ENCODE assay signal across 8 mouse cellular contexts in genomic region chr9:57640384-57640783, GRCm38 (mm10). TPM values are rescaled to one million over a fixed set of nuclear protein-coding genes. Genes with fewer than 3 reads are reported as not detected.
DNase-seq lines count a peak whose midpoint lies in the region; ATAC-seq and TF ChIP-seq lines count a peak whose summit lies in the region.

No protein-coding gene starts in this region.

- peak; percentile 59 for ATAC-seq in G1E (ENCODE audit: extremely low read depth, insufficient number of reproducible peaks, low FRiP score, poor library complexity, severe bottlenecking)
- ATAC-seq in erythroid progenitor cell, adult 5-6 weeks (replicated peaks; ENCODE audit: low FRiP score, poor library complexity, severe bottlenecking) = peak; percentile 54
- peak; percentile 48 for ATAC-seq in stomach, postnatal 0 days (ENCODE audit: low FRiP score, low TSS enrichment)

- H3K9ac ChIP-seq in stomach, postnatal 0 days (ENCODE audit: low read length) = peak overlapping the region; percentile 45

- no peaks in the 10 kb centered on the region for H3K9me3 ChIP-seq in G1E (replicated peaks)
- H3K9me3 ChIP-seq in midbrain, embryonic 10.5 days (replicated peaks) = no peaks in the 10 kb centered on the region
- no peaks in the 10 kb centered on the region for H3K9me3 ChIP-seq in stomach, postnatal 0 days (ENCODE audit: control insufficient read depth, low read length)

- WGBS in midbrain, embryonic 10.5 days = 29% methylated on average over 15 of the region's 15 CpGs
- 2% methylated on average over 15 of the region's 15 CpGs for WGBS in stomach, postnatal 0 days

- intact Hi-C loops in heart, postnatal 14 days (cut with DNase I) = no loop called here

- TF ChIP-seq EP300 in stomach, postnatal 0 days (optimal IDR thresholded peaks at IDR 0.05) = no peak

- peak overlapping the region; percentile 69; the same call in 1 of the 2 replicates for H3K4me3 ChIP-seq in G1E (ENCODE audit: low read depth, low read length)
- peak overlapping the region; percentile 23; the same call in 1 of the 2 replicates for H3K4me3 ChIP-seq in midbrain, embryonic 10.5 days
- H3K4me3 ChIP-seq in stomach, postnatal 0 days (ENCODE audit: low read depth, low read length) = peak overlapping the region; percentile 4; the same call in 1 of the 2 replicates

- peaks cover 81% of the 10 kb centered on the region for H3K36me3 ChIP-seq in G1E (replicated peaks)
- peaks cover 46% of the 10 kb centered on the region for H3K36me3 ChIP-seq in midbrain, embryonic 10.5 days
- no peaks in the 10 kb centered on the region; the same call in 1 of the 2 replicates for H3K36me3 ChIP-seq in stomach, postnatal 0 days (ENCODE audit: control insufficient read depth, insufficient read depth, low read length)

- peak overlapping the region; percentile 51 for H3K4me2 ChIP-seq in stomach, postnatal 0 days (replicated peaks; ENCODE audit: low read depth)

- DNase-seq in 3T3-L1 (ENCODE audit: low read depth, low spot score) (peak; percentile 83), G1E (ENCODE audit: low spot score) (peak; percentile 76)
- peak; percentile 59 to 69 for DNase-seq in heart, postnatal 14 days
- peak; percentile 71 to 79 for DNase-seq in kidney, postnatal 4 days
- no peak for DNase-seq in midbrain, embryonic 10.5 days (ENCODE audit: low spot score)
- peak; percentile 81 for DNase-seq in stomach, postnatal 0 days (ENCODE audit: low spot score)
- no peak for DNase-seq in layer of hippocampus, postnatal 10 days (ENCODE audit: low spot score in 2 of 2)

- peak overlapping the region; percentile 46 for H3K27ac ChIP-seq in midbrain, embryonic 10.5 days (replicated peaks)
- peak overlapping the region; percentile 90 for H3K27ac ChIP-seq in stomach, postnatal 0 days (replicated peaks)

- peaks cover 85% of the 10 kb centered on the region for H3K4me1 ChIP-seq in G1E (ENCODE audit: insufficient read depth, low read depth, low read length)
- peaks cover 80% of the 10 kb centered on the region for H3K4me1 ChIP-seq in midbrain, embryonic 10.5 days
- H3K4me1 ChIP-seq in stomach, postnatal 0 days (replicated peaks; ENCODE audit: control insufficient read depth, insufficient read depth) = peaks cover 39% of the 10 kb centered on the region

- TF ChIP-seq CTCF in G1E (IDR thresholded peaks at IDR 0.05; ENCODE audit: low read depth, low read length) = no peak
- 0 out of 2 replicates have a peak, but pooled peaks have one; percentile 1 for TF ChIP-seq CTCF in stomach, postnatal 0 days (IDR thresholded peaks at IDR 0.05; ENCODE audit: low read depth)

- H3K27me3 ChIP-seq in G1E (ENCODE audit: insufficient read depth, low read length) = no peaks in the 10 kb centered on the region
- no peaks in the 10 kb centered on the region for H3K27me3 ChIP-seq in midbrain, embryonic 10.5 days (ENCODE audit: low read depth, poor library complexity, severe bottlenecking)
- H3K27me3 ChIP-seq in stomach, postnatal 0 days (ENCODE audit: control insufficient read depth, insufficient read depth, low read length) = no peaks in the 10 kb centered on the region

RNA-seq across cellular contexts. Expression of gene Csk, which starts 13.0 kb away (rescaled TPM):
- total RNA-seq in G1E (2014; fragmentation: Nextera tagmentation) (118 and 125 TPM in 2 replicates), G1E (2017) (151 and 154 TPM in 2 replicates)
- polyA plus RNA-seq in G1E (2012) = 311 and 332 TPM in 2 replicates
- 34.6 and 46.1 TPM in 2 replicates for total RNA-seq in erythroid progenitor cell, adult 5-6 weeks (2015; ENCODE audit: low replicate concordance)
- 46.2 and 46.5 TPM in 2 replicates for total RNA-seq in erythroid progenitor cell, adult 5-6 weeks (2017; ENCODE audit: low replicate concordance)
- total RNA-seq in heart, postnatal 14 days (2021) = 10 to 100 TPM; 26.9 to 34.1 TPM
- 38.9 and 41.5 TPM in 2 replicates for polyA plus RNA-seq in midbrain, embryonic 10.5 days (2016; fragmentation: Nextera tagmentation; extraction: Ambion mirVana)
- 20.7 and 23.9 TPM in 2 replicates for polyA plus RNA-seq in stomach, postnatal 0 days (2015; fragmentation: Nextera tagmentation; extraction: Ambion mirVana)
- total RNA-seq in layer of hippocampus, postnatal 10 days (2021) = 10 to 100 TPM; 56.6 to 59.0 TPM

RNA-seq across cellular contexts. Expression of gene Lman1l, which starts 19.8 kb away (rescaled TPM):
- not detected in 2 replicates for total RNA-seq in G1E (2014; fragmentation: Nextera tagmentation)
- total RNA-seq in G1E (2017) = not detected in 2 replicates
- not detected in 2 replicates for polyA plus RNA-seq in G1E (2012)
- total RNA-seq in erythroid progenitor cell, adult 5-6 weeks (2015; ENCODE audit: low replicate concordance) = not detected in 2 replicates
- total RNA-seq in erythroid progenitor cell, adult 5-6 weeks (2017; ENCODE audit: low replicate concordance) = not detected in 2 replicates
- total RNA-seq in heart, postnatal 14 days (2021) = not detected
- 0.10 TPM in 1 of 2 replicates, not detected in the other for polyA plus RNA-seq in midbrain, embryonic 10.5 days (2016; fragmentation: Nextera tagmentation; extraction: Ambion mirVana)
- not detected in 2 replicates for polyA plus RNA-seq in stomach, postnatal 0 days (2015; fragmentation: Nextera tagmentation; extraction: Ambion mirVana)
- not detected for total RNA-seq in layer of hippocampus, postnatal 10 days (2021)

RNA-seq across cellular contexts. Expression of gene Cplx3, which starts 34.3 kb away (rescaled TPM):
- total RNA-seq in G1E (2014; fragmentation: Nextera tagmentation) = not detected in 2 replicates
- total RNA-seq in G1E (2017) = 0.11 TPM in 1 of 2 replicates, not detected in the other
- polyA plus RNA-seq in G1E (2012) = not detected in 2 replicates
- total RNA-seq in erythroid progenitor cell, adult 5-6 weeks (2015; ENCODE audit: low replicate concordance) = not detected in 2 replicates
- not detected in 2 replicates for total RNA-seq in erythroid progenitor cell, adult 5-6 weeks (2017; ENCODE audit: low replicate concordance)
- total RNA-seq in heart, postnatal 14 days (2021) = not detected
- polyA plus RNA-seq in midbrain, embryonic 10.5 days (2016; fragmentation: Nextera tagmentation; extraction: Ambion mirVana) = 2.5 and 3.1 TPM in 2 replicates
- polyA plus RNA-seq in stomach, postnatal 0 days (2015; fragmentation: Nextera tagmentation; extraction: Ambion mirVana) = not detected in 2 replicates
- 1 to 10 TPM; 1.9 to 2.6 TPM for total RNA-seq in layer of hippocampus, postnatal 10 days (2021)

RNA-seq across cellular contexts. Expression of gene Cyp1a2, which starts 43.1 kb away (rescaled TPM):
- total RNA-seq in G1E (2014; fragmentation: Nextera tagmentation) = not detected in 2 replicates
- total RNA-seq in G1E (2017) = not detected in 2 replicates
- not detected in 2 replicates for polyA plus RNA-seq in G1E (2012)
- total RNA-seq in erythroid progenitor cell, adult 5-6 weeks (2015; ENCODE audit: low replicate concordance) = not detected in 2 replicates
- not detected in 2 replicates for total RNA-seq in erythroid progenitor cell, adult 5-6 weeks (2017; ENCODE audit: low replicate concordance)
- not detected for total RNA-seq in heart, postnatal 14 days (2021)
- polyA plus RNA-seq in midbrain, embryonic 10.5 days (2016; fragmentation: Nextera tagmentation; extraction: Ambion mirVana) = not detected in 2 replicates
- not detected in 2 replicates for polyA plus RNA-seq in stomach, postnatal 0 days (2015; fragmentation: Nextera tagmentation; extraction: Ambion mirVana)
- total RNA-seq in layer of hippocampus, postnatal 10 days (2021) = not detected

RNA-seq across cellular contexts. Expression of gene Cyp1a1, which starts 47.3 kb away (rescaled TPM):
- not detected in 2 replicates for total RNA-seq in G1E (2014; fragmentation: Nextera tagmentation)
- total RNA-seq in G1E (2017) = not detected in 2 replicates
- not detected in 2 replicates for polyA plus RNA-seq in G1E (2012)
- total RNA-seq in erythroid progenitor cell, adult 5-6 weeks (2015; ENCODE audit: low replicate concordance) = not detected in 2 replicates
- total RNA-seq in erythroid progenitor cell, adult 5-6 weeks (2017; ENCODE audit: low replicate concordance) = not detected in 2 replicates
- total RNA-seq in heart, postnatal 14 days (2021) = not detected
- polyA plus RNA-seq in midbrain, embryonic 10.5 days (2016; fragmentation: Nextera tagmentation; extraction: Ambion mirVana) = 0.04 TPM in 1 of 2 replicates, not detected in the other
- polyA plus RNA-seq in stomach, postnatal 0 days (2015; fragmentation: Nextera tagmentation; extraction: Ambion mirVana) = 0.07 and 0.11 TPM in 2 replicates
- total RNA-seq in layer of hippocampus, postnatal 10 days (2021) = under 1 TPM; 0.48 to 0.60 TPM

Comparison
In these comparisons a context has a peak if more than half of its experiments do, and no peak if none do; other contexts are left out.
1. DNase-seq: peak in 3T3-L1 (single experiment), G1E (single experiment), heart, postnatal 14 days (2 of 2), kidney, postnatal 4 days (2 of 2) and stomach, postnatal 0 days (single experiment); none in midbrain, embryonic 10.5 days (single experiment) and layer of hippocampus, postnatal 10 days (0 of 2).
2. H3K4me3 ChIP-seq: peak in every context shown above with its lines; median percentile 69 in G1E; 23 in midbrain, embryonic 10.5 days; 4 in stomach, postnatal 0 days.
3. Peak in every context shown above with its lines, with median percentiles within 50 percentile points of each other: ATAC-seq.